Mouse (Mus musculus) lung, postnatal 14 days (tissue): ENCODE results near the gene Plpp4.

Source experiments
- DNase-seq: peaks from one replicate; pipeline ENCODE4 v3.0.0; 2021

Plpp4 gene

DNA sequence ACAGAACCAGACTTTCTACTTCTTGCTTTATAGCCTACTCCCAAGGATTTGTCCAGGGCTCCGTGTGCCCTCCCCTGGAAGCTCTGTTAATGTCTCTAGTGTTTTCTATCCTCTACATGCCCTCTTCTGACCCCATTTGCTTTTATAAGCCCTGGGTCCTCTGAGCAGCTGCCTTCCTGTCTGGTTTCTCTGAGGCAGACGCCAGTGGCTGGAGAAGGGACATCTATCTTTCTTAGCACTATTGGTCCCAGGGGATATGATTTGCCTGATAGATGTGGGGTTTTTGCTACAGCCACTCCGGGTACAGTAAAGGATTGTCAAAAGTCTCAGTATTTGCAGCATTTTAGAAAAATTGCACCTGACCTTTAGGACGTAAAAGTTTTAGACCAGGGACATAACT is 46.5 kb downstream of the Plpp4 start:
- no peak for DNase-seq

DNA sequence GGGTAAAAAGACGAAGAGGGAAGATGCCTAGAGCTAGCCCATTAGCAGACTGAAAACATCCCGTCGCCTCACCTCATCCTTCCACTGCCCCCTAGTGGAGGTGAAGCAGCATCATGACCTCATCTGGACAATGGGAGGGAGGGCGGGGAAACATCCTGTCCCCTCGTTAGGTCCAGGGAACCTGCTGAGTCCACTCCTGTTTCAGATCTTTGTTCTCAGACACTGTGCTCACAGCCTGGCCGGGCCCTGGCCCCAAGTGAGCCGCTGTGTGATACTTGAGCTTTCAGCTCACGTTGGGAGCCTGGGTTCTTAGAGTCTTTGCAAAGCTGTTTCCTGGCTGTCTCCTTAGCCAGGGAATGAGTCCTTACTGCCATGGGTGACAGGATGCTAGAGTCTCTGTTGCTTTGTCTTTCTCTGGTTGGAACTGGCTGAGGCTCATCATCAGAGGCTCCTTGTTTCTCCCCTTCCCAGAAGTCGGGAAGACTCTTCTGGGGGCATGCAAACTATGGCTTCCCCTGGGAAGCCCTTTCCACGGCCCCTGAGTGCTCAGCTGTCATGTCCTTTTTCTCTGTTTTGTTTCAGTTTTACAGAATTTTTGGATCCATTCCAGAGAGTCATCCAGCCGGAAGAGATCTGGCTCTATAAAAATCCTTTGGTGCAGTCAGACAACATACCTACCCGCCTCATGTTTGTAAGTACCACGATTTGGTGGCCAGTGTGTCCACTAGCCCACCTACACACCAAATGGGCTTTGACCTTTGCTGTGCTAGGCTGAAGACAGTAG is 50.4 kb downstream of the Plpp4 start:
- DNase-seq: peak; percentile 19

DNA sequence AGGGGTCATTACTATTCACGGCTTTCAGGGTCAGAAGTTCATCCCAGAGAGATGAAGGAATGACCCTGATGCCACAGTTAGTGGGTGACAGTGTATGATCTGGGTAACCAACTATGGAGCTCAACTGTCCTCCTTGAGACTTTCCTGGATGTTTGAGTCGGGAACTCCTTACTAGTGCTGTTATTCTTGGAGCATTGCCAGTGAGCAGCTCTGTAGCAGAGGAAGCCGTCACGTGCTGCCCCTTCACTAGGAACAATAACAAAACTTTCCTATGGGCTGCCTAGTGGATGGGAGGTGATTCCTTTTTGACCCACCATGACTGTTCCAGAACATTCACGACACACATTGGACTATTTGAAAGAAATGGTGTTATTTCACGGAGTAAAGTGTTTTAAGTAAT is 51.8 kb downstream of the Plpp4 start:
- DNase-seq: no peak

DNA sequence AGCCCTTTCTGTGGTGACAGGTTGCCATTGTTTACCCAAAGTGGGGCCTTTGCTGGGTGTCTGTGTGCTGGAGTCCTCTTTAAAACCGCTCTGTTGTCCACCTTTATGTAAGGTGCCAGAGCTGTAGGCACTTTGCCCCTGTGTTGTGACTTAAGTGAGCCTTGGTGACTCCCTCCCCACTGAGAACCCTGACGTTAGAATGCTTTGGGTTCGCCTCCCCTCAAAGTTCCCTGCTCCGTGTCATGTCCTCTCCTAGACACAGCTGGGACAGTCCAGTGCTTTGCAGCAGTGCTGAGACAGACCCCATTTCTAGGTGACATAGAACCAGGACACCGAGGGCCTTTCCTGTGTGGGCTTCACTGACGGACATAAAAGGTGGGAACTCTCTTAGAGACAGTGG is 55.7 kb downstream of the Plpp4 start:
- no peak for DNase-seq

DNA sequence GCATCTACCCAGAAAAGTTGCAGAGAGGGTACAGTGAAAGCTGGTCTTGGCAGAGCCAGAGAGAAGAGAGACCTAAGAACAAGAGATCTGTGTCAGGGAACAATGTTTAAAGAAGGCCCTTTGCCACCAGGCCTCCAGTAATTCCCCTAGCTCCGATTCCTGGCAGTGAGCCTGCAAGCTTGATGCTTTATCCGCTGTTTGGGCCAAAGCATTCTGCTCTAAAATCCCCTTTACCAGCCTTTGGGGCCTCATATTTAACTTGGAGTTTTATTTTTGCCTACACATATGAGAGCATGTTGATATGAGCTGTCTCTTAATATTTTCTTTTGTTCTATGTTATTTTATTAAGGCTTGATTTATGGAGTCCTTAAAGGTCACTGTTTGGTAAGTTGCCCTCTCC is 57.1 kb downstream of the Plpp4 start:
- DNase-seq: no peak

DNA sequence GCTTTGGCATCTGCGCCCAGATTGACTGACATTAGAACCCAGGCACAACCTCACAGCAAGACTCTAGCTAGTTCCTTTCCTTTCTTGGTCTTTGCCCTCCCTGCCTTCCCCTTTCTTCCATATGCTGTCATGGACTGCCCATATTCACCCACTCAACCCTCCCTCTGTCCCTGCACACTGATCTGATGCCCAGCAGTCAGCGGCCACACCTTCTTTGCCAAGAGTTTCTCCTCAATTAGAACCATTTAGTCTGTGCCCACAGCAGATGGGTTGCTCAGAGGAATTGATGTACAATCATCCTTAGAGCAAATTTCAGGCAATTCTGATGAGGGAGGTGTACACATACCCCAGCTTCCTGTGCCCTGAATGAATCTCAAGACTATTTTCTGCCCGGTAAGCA is 83.3 kb downstream of the Plpp4 start:
- DNase-seq: no peak

DNA sequence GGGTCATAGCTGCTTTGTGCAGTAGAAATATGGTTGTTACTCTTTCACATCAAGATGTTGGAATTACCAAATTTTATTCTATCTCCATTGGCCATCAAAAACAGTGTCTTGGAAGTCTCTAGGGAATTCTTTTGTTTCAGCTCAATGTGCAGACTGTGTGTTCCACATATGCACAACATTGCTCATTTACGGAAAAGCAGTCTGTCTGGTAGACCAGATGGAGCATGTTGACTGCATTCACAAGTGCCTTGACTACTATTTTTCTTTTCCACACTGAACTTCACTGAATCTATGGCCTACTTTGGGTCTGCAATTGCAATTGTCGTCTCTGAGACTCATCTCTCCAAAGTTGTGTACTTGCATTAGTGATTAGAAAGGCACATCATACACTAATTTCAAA is 98.7 kb downstream of the Plpp4 start:
- no peak for DNase-seq

DNA sequence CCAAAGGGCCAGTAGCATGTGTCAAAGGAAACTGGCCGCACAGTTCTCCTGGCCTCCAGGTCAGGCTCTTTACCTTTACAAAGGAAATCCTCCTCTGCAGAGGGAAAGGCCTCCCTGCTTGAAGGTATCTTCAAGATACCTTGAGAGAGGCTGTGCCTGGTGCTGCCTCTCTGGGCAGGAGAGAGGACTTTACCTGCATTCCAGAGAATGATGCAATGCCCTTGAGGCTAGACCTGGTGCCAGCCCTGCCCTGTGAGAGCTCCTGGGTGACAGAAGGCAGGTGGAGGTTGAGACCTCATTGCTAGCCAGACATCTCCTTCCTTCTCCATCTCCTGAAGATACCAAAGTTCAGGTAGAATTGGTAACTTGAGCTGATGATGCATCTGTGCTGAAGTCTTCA is 118.5 kb downstream of the Plpp4 start:
- DNase-seq: peak; percentile 32

DNA sequence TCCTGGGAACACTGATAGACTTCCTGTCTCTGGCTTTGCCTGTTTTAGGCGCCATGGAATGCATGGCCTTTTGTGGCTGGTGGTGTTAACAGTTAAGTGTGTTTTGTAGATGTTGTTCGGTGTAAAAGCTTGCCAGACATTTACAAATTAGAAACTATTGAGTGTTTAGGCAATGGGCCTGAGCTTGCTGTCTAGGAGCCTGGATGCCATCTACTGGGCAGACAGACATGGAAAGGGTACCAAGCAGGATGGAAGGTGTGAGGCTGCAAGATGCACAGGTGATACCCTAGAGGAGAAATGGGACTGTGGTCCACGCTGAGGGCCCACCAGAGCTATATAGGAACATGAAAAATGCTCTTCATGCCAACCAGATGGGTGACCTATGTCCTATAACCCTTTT is 128.3 kb downstream of the Plpp4 start:
- DNase-seq: no peak

DNA sequence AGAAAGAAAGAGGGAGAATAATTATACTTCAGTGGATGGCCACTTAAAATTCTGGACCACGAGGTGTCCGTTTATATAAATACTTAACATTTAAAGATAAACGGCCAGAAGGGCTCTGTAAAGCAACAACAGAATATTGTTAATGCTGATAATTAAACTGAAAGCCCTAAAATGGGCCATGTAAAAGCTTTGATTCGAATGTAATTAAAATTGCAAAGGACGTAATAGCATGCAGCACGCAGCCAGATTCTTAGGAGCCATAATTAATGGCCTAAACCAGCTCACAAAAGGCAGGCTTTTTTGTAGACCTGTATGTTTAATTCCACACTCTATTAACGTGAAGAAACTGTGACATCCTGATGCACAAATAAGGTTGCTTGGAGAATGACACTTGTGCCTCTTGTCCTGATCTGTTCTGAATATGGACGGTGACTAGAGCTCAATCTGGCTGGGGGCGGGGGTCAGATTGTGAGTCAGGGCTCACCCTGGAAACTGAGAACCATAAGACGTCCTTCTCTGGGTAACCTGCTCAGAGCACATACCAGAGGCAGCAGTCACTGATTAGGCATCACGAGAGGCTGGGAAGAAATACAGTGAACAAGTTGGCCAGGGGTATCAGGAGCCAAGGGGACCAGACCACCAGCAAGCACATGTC is 136.1 kb downstream of the Plpp4 start:
- DNase-seq: no peak

DNA sequence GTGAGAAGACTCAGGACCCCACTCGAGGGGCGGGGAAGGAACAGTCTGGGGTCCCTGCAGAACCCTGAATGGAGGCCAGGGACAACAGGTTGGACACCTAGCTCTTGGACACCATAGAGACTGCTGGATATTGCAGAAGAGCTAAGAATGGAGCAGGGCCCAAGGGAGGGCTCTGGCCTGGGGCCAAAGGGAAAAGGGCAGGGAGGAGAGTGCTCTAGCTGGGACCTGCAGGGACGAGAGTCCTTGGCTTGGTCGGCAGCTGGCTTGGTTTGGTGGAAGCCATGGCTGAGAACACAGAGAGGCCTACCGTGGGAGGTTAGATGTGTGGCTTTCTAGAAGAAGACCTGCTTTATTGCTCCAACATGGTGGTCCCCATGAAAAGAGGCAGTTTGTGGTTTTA is 139.7 kb downstream of the Plpp4 start:
- DNase-seq: no peak

DNA sequence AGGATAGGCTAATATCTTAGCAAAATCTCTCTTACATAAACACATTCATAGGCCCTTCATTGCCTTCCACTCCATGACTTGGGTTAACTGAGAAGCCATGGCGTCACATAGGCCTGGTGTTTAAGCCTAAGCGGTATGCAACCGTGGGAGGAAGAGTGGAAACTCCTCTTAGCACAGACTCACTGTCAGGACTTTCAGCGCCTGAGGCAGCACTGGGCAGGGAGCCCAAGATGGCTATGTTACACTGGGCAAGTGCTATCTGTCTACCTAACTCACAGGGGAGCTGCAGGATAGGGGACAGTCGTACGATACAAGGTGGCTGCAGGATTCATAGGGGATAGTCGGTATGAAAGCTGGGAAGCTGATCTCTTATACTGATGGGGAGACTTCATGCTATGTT is 142.2 kb downstream of the Plpp4 start:
- no peak for DNase-seq

DNA sequence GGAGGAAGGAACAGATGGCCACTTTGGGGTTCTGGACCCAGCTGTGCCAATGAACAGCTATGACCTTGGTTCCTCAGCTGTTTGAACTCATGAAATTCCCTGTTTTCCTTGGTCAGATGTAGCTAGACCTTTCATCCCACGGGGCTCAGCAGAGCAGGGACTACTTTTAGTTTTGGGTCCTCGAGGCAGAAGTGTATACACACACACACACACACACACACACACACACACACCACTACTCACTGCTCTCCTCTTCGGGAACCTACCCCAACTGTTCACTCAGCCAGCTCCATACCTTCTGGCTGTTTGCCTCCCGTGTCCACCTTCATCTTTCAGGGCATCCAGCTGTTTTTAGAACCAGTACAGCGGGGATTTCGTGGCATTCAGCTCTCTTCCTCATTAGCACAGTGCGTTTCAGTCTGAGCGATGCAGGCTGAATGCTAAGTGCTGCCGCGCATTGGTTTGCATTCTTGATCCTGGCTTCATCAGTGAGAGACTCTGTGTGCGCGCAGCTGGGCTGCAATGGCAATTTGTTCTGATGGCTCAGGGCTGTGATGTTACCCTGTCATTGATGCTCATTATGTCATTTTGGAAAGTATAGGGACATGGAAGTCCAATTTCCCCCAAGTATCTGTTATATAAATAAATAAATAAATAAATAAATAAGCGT is 146.0 kb downstream of the Plpp4 start:
- no peak for DNase-seq

DNA sequence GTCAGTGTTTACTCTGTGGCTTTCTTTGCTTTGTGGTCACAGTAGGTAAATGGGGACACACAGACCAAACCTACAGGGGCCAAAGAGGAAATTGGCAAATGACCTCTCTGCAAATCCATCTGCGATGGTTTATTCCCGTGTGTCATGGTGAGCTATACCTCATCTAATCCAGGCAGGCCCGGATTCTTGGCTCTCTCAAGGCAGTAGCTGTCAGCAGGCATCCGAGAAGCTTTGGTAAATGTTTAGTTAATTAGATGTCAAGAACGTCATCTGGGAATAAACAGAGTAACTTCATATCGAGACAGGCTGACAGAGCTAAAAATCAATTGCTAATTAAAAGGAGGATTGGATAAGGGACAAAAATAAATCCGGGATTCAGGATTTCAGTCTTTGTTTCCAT is 149.2 kb downstream of the Plpp4 start:
- DNase-seq: no peak

DNA sequence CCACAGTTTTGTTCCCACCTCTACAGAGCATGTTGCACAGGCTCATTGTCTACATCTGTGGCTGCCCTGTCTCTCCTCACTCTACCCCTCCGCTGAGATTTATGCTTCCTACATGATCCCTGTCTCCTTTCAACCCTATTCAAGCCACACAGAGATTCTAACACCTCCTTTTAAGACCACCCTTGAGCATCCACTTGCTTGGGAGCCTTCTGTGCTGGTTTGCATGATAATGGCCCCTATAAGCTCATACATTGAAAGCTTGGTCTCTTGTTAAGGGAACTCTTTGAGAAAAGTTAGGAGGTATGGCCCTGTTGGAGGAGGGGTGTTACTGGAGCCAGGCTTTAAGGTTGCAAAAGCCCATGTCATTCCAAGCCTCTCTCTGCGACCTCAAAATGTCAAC is 155.9 kb downstream of the Plpp4 start:
- DNase-seq: no peak

DNA sequence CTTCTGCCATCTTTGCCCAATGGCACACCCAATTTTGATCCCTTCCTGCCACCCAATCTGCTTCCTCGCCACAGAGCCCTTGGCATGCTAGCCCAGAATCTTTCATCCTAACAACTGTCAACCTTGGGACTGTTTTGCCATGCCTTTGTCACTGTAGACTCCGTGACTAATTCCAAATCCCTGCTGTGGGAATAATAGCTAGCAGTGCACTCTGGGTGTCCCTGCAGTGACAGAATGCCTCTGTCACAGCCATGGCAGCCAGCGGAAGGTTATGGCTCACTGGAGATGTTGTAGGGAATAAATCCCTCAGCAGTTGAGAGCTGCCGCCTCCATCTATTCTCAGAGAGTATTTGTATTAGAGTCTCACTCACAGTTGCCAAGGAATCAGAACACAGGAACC is 158.3 kb downstream of the Plpp4 start:
- DNase-seq: no peak

DNA sequence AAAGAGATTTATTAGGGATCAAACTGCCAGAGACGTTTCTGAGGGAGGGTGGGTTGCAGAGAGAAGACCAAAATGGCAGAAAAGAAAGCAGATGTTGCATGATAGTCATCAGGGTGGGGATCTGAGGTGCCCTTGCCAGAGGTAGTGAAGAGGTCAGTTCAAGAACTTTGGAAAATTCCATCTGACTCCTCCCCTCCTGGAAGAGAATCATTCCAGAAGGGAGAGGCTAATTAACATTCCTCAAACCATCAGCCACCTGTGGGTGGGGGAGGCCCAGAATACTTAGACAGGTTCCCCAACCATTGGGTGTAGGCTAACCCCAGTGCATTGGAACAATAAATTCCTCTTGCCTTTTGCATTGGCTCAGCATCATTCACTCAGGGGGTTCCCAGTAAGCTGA is 164.3 kb downstream of the Plpp4 start:
- no peak for DNase-seq

DNA sequence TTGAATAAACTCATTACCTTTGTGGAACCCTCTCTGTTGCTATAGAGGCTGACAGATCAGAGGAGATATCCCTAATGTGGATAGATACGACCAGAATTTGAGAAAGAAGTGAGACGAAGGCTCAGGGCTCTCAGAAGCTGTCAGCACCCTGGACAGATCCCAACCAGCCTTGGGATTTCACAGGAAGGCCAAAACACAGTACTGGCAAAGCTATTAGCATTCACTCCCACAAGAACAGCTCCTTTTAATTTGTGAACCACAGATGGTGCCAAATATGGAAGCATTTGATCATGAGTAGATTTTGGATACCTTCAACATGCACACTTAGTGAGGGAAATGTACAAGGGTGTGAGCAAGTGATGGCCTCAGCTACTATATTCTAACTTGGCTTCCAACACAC is 168.7 kb downstream of the Plpp4 start:
- DNase-seq: peak; percentile 23

DNA sequence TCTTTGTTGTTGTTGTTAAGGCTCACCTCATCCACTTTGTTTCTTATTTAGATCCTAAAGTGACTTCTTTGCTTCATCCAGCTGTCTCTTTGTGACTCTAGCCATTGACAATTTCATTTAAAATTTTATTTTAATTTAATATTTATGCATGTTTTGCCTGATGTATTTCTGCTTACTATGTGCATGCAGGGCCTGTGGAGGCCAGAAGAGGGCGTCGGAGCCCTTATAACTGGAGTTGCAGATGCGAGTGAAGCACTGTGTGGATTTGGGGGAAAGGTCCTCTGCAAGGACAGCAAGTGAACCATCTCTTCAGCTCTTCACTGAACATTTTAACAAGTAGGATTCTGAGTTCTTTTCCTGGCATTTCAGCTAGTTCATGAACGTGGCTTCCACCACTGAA is 172.0 kb downstream of the Plpp4 start:
- no peak for DNase-seq

DNA sequence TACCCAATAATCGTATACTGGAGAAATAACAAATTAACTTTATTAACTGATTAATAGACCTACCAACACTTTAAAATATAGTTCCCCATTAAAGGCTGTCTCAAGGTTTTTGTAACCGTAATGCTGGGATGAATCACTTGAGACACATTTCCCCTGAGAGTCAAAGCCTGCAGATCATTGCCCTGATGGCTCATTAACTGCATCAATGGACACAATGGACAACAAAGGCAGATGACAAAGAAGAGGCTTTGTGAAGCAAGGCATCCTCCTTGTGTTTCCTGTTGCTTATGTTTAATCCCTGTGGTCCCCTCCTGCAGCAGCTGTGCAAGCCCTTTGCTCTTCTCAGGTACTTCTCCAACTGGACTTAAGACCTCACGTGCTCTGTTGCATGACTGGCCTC is 173.1 kb downstream of the Plpp4 start:
- DNase-seq: no peak
